Mouse (Mus musculus): ENCODE results near the gene Gm12216. TPM values are rescaled to one million over a fixed set of nuclear protein-coding genes. Genes with fewer than 3 reads are reported as not detected.
A peak's percentile ranks its signal among the peaks of the same experiment; 100 is the strongest.
"Not testable (repeated sequence)": the region's sequence is repeated elsewhere in the genome, so short reads cannot be mapped to it uniquely, and the experiment has no call there.

The Gm12216 gene
- polyA plus RNA-seq, 1 experiment from 2014 or later, result 1.0 TPM

DNA sequence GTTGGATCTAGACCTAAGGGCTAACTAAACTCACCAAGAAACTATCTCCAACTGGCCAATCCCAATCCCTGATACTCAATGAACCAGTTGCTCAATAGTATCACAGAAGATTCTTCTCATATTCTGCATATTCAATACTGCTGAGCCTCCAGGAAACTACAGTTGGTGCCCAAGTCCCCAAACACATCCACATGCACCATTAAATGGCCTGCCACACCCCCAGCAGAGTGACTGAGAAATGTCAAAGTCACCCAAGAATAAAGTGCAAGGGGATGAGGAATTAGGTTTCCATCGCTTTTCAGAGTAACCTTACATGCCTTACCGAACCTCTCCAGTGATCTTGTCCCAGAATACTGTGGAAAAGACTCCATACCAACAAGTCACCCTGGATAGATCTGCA lies 31.2 kb upstream of the Gm12216 start:
- no peak overlapping the region for H3K27ac ChIP-seq (ENCODE audit: low read depth)
- ATAC-seq (ENCODE audit: insufficient read depth) (no peak), DNase-seq (no peak)
- WGBS, result 81% methylated on average over 2 of the region's 2 CpGs
- no peak overlapping the region; the same call in 1 of the 2 replicates for H3K4me3 ChIP-seq (ENCODE audit: low read depth, low read length)
- no peak for TF ChIP-seq CTCF (IDR thresholded peaks at IDR 0.05; ENCODE audit: low read depth)
- no peaks in the 10 kb centered on the region for H3K4me1 ChIP-seq (ENCODE audit: insufficient read depth)
- H3K9me3 ChIP-seq (ENCODE audit: low read depth, low read length), result no peaks in the 10 kb centered on the region
- no peak overlapping the region for H3K9ac ChIP-seq
- no peaks in the 10 kb centered on the region for H3K36me3 ChIP-seq (ENCODE audit: insufficient read depth)
- peak overlapping the region; percentile 75 for H3K4me2 ChIP-seq
- H3K27me3 ChIP-seq (ENCODE audit: insufficient read depth, low read length), result no peaks in the 10 kb centered on the region

DNA sequence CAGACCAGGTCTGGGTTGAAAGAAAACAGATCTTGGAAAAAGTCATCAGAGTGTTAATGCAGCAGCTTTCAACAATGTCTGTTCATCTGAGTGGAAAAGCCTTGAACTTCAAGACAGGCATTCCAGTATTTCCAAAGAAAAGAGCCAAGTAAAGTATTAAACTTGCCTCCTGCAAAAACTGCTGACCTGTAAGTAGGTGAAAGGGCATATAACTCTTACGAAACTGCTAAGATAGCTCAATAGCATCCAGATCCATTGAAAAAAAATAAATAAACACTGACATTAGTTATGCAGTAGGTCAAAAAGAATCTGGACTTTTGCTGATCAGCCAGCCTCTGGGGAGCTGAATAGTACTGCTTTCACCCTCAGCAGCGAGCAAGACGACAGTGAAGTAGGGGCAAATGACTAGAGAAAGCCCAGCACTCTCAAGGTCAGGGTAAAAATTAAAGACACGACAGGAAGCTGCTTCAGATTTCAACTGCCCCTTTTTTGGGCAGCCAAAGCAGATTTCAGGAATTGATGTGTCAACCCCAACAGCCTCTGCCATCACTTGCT lies 30.1 kb upstream of the Gm12216 start:
- no peak for DNase-seq

DNA sequence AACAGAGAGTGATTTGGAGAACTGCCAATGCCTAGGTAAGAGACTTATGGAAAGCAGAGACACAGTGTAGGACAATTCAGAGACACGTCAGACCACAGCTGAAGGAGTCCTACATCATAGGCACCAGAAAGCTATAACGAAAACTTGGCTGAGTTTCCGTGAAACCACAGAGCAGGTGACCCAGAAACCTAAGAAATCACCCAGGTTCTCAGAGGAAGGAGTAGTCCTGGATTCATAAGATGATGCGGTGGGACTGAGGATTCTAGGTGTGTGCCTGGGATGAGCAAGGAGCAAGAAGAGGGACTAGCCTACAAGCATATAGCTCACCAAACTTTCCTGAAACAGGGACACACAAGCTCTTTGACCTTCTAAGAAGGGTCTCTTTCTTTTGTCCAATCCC lies 29.2 kb upstream of the Gm12216 start:
- ATAC-seq (ENCODE audit: insufficient read depth) (no peak), DNase-seq (no peak)
- Histone ChIP-seq H3K4me3 (ENCODE audit: low read depth, low read length) (no peak overlapping the region), H3K9ac (no peak overlapping the region), H3K4me1 (ENCODE audit: insufficient read depth) (no peaks in the 10 kb centered on the region), H3K27ac (ENCODE audit: low read depth) (no peak overlapping the region), H3K4me2 (no peak overlapping the region), H3K27me3 (ENCODE audit: insufficient read depth, low read length) (no peaks in the 10 kb centered on the region), H3K9me3 (ENCODE audit: low read depth, low read length) (no peaks in the 10 kb centered on the region), H3K36me3 (ENCODE audit: insufficient read depth) (no peaks in the 10 kb centered on the region)
- 77% methylated on average over 4 of the region's 4 CpGs for WGBS
- no peak for TF ChIP-seq CTCF (IDR thresholded peaks at IDR 0.05; ENCODE audit: low read depth)

More for the DNA sequence above, 30.1 kb upstream of the Gm12216 start:
- H3K9ac ChIP-seq, result no peak overlapping the region
- no peaks in the 10 kb centered on the region for H3K9me3 ChIP-seq (ENCODE audit: low read depth, low read length)
- H3K36me3 ChIP-seq (ENCODE audit: insufficient read depth), result no peaks in the 10 kb centered on the region
- no peak overlapping the region for H3K4me2 ChIP-seq
- ATAC-seq (ENCODE audit: insufficient read depth), result no peak
- no peak overlapping the region for H3K4me3 ChIP-seq (ENCODE audit: low read depth, low read length)
- no peak for TF ChIP-seq CTCF (IDR thresholded peaks at IDR 0.05; ENCODE audit: low read depth)
- H3K4me1 ChIP-seq (ENCODE audit: insufficient read depth), result no peaks in the 10 kb centered on the region
- 43% methylated on average over 4 of the region's 4 CpGs for WGBS
- H3K27ac ChIP-seq (ENCODE audit: low read depth), result no peak overlapping the region
- no peaks in the 10 kb centered on the region for H3K27me3 ChIP-seq (ENCODE audit: insufficient read depth, low read length)

DNA sequence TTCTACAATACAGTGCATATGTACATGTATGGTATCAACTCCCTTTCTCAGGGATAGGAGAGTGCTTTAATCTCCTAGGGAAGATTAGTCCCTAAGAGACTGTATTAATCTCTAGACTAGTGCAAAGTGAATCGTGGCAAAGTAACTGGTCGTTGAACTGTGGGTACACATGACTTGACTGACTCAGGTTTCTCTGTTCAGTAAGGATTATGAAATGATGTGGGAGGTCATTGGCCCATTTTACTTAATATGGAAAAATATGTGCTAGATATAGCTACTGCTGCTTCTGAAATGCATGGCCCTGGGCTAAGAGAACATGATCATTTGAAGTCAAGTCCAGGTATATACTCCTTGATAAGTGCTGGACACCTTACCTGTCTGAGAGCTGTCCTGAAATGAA lies 24.2 kb upstream of the Gm12216 start:
- Histone ChIP-seq H3K4me2 (no peak overlapping the region), H3K9ac (no peak overlapping the region), H3K27me3 (ENCODE audit: insufficient read depth, low read length) (no peaks in the 10 kb centered on the region), H3K4me1 (ENCODE audit: insufficient read depth) (no peaks in the 10 kb centered on the region), H3K27ac (ENCODE audit: low read depth) (no peak overlapping the region), H3K4me3 (ENCODE audit: low read depth, low read length) (no peak overlapping the region), H3K36me3 (ENCODE audit: insufficient read depth) (no peaks in the 10 kb centered on the region), H3K9me3 (ENCODE audit: low read depth, low read length) (no peaks in the 10 kb centered on the region)
- no peak for DNase-seq
- WGBS, result 87% methylated on average over 2 of the region's 2 CpGs
- ATAC-seq (ENCODE audit: insufficient read depth), result no peak
- no peak for TF ChIP-seq CTCF (IDR thresholded peaks at IDR 0.05; ENCODE audit: low read depth)

DNA sequence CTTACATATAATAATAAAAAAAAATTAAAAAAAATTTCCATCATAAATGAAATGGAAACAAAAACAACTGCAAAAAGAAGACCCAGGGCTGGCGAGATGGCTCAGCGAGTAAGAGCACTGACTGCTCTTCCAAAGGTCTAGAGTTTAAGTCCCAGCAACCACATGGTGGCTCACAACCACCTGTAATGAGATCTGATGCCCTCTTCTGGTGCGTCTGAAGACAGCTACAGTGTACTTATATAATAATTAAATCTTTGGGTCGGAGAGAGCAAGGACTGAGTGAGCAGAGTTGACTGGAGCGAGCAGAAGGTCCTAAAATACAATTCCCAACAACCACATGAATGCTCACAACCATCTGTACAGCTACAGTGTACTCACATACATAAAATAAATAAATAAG lies 19.0 kb upstream of the Gm12216 start:
- not testable (repeated sequence) for H3K9ac ChIP-seq; ATAC-seq (ENCODE audit: insufficient read depth); H3K4me1 ChIP-seq (ENCODE audit: insufficient read depth); H3K4me3 ChIP-seq (ENCODE audit: low read depth, low read length); H3K27ac ChIP-seq (ENCODE audit: low read depth); H3K9me3 ChIP-seq (ENCODE audit: low read depth, low read length); H3K4me2 ChIP-seq; DNase-seq; H3K27me3 ChIP-seq (ENCODE audit: insufficient read depth, low read length); H3K36me3 ChIP-seq (ENCODE audit: insufficient read depth)
- WGBS, result 85% methylated on average over 5 of the region's 5 CpGs

DNA sequence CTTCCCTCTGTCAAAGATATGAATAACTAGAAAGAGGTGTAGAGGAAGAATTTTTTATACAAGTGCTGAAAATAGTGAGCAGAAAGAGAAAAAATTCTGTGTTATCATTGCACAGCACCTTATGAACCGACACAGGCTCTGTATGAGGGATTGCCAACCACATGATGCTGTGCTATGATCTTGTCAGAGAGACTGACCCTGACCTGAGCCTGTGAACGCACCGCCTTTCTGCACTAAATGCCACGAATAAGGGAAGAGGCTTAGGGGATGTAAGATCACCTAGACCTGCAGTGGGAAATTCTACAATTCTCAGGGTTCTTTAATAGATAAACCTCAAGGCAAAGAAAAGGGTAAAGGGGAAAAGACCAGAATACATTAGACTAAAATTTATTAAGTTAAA lies 17.4 kb upstream of the Gm12216 start:
- ATAC-seq (ENCODE audit: insufficient read depth), result no peak
- Histone ChIP-seq H3K9ac (no peak overlapping the region), H3K27me3 (ENCODE audit: insufficient read depth, low read length) (no peaks in the 10 kb centered on the region), H3K36me3 (ENCODE audit: insufficient read depth) (peaks cover 7% of the 10 kb centered on the region; the same call in 1 of the 2 replicates), H3K4me1 (ENCODE audit: insufficient read depth) (no peaks in the 10 kb centered on the region), H3K9me3 (ENCODE audit: low read depth, low read length) (no peaks in the 10 kb centered on the region), H3K4me2 (no peak overlapping the region), H3K4me3 (ENCODE audit: low read depth, low read length) (no peak overlapping the region), H3K27ac (ENCODE audit: low read depth) (no peak overlapping the region)
- no peak for DNase-seq
- TF ChIP-seq CTCF (IDR thresholded peaks at IDR 0.05; ENCODE audit: low read depth), result no peak
- 70% methylated on average over 4 of the region's 4 CpGs for WGBS

DNA sequence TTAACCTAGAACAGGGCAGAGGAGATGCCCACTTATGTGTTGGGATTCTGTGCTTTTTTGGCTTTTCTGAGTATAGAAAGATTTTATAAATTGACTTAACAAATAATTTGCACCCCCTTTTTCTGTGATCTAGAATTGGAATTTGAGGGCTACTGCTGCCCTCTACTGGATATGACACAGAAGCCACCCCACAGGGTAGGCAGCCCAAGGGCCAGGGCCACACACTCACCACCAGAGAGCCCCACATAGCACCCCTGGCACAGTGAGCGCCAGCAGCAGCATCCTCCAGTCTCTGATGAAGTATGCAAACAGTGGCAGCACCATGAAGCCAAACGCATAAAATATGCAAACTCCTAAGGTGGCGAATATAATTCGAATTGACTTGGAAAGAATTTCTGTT lies 15.7 kb upstream of the Gm12216 start:
- 67% methylated on average over 4 of the region's 4 CpGs for WGBS
- Histone ChIP-seq H3K36me3 (ENCODE audit: insufficient read depth) (peaks cover 7% of the 10 kb centered on the region; the same call in 1 of the 2 replicates), H3K4me2 (no peak overlapping the region), H3K4me3 (ENCODE audit: low read depth, low read length) (no peak overlapping the region), H3K4me1 (ENCODE audit: insufficient read depth) (no peaks in the 10 kb centered on the region), H3K9ac (no peak overlapping the region), H3K27me3 (ENCODE audit: insufficient read depth, low read length) (no peaks in the 10 kb centered on the region), H3K9me3 (ENCODE audit: low read depth, low read length) (no peaks in the 10 kb centered on the region), H3K27ac (ENCODE audit: low read depth) (no peak overlapping the region)
- DNase-seq, result peak; percentile 23
- ATAC-seq (ENCODE audit: insufficient read depth), result no peak
- peak; percentile 46 for TF ChIP-seq CTCF (IDR thresholded peaks at IDR 0.05; ENCODE audit: low read depth)

Measured in lung, embryonic 14.5 days (tissue).